Mouse (Mus musculus): ENCODE measurements around the gene Golga7b.

Gene Golga7b

DNA sequence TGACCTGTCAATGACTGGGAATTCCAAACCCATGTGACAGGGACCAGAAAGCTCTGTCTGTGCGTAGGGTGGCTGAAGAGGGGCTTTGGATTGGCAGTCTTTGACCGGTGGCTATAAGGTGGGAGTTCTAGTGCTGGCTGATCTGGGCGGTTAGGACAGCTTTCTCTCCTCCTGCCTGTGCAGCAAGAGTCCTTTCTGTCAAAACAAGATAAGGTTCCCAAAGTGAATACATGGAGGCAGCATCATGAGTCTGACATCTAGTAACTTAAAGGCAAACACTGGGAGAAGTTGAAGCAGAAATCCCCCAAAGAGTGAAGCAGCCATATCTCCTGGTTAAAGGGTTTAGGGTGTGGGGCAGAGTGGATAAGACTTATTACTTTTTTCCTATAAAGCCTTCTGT lies at the start of gene Golga7b:
Golga7b (plus strand) TSS at position 56 of the 400 bp plus-strand sequence.
- no peak for DNase-seq (ENCODE audit: low spot score in 2 of 2)

DNA sequence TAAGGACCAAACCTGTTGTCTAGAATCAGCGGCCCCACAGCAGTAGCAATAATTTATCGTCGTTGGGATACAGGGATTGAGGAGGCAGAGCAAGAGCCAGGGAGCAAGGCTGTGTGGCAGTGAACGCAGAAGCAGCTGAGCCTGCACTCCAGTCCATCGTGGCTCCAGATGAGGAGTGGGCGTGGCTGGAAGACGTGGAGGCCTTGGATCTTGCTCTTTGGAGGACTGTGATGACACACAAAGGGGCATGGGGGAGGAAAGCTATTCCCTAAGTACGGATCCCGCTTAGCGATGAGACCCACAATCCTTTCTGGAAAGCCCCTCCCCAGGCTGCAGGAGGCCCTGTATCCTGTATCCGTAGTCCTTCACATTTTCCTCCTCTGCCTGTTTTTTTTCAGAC lies 49.3 kb upstream of the Golga7b start:
- DNase-seq (ENCODE audit: low spot score in 2 of 2): no peak

DNA sequence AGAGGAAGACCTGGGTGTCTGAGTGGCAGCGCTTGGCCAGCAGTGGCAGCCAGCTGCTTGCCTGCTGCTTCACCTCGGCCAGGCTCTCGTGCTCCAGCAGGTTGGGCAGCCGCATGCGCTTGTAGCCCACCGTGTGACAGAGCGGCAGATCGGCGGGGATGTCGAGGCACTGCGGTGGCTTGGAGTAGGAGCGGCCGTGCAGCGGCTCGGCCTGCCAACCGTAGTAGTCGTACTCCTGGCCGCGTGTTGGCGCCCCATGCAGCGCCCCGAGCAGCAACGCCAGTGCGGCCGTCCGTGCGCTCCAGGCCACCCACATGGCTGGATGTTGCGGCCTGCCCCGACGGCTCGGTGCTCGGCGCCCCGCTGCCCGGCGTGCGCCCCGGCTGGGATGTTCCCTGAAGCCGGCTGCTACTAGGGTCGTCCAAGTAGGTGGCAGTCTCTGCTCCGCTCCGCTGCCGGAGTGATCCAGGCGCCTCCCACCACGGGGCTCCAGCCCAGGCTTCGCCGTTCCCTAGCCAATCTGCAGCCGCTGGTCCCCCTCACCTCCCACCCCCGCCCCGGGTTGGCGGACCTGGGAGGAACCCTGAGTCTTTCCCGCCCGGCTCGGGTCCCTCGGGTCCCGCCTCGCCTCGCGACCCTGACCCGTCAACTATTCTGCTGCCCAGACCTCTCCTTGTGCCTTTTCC lies 45.5 kb upstream of the Golga7b start, which contains the start of gene Sfrp5:
Sfrp5 (minus strand) TSS at position 557 of the 686 bp plus-strand sequence.
- DNase-seq (ENCODE audit: low spot score in 2 of 2): no peak

DNA sequence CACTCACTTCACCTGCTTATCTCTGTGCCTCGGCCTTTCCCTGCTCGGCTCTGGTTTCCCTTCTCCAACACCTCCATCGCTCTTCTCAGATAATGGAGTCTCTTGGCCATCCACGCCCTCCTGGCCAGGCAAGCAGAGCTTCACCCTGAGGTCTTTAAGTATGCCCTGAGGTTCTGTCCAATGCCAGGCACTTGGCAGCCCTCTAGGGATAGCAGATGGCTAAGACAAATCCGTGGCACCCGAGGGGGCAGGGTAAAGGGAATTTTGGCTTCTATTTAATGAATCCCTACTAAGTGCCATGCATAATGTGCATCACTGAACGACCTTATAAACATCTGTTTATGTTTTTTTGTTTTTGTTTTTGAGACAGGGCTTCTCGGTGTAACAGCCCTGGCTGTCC lies 44.9 kb upstream of the Golga7b start:
- DNase-seq (ENCODE audit: low spot score in 2 of 2): no peak

DNA sequence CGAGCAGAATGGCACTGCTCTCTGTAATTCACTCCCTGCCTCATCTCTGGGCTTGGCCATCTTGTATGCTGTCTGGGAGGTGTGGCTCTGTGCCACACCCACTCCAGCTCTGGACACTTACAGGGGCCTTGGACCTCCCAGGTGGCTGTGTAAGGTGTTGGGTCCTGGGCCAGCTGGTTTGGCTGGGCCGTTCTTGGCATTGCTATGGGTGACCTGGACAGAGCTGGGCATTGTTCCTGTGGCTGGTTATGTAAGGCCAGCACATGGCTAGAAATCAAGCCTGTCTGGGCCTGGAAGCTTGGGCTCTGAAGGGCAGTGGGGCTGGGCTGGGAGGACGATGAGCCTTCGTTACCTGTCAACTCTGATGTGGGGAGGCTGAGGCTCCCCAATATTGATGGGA lies 43.1 kb upstream of the Golga7b start:
- DNase-seq (ENCODE audit: low spot score in 2 of 2): no peak

DNA sequence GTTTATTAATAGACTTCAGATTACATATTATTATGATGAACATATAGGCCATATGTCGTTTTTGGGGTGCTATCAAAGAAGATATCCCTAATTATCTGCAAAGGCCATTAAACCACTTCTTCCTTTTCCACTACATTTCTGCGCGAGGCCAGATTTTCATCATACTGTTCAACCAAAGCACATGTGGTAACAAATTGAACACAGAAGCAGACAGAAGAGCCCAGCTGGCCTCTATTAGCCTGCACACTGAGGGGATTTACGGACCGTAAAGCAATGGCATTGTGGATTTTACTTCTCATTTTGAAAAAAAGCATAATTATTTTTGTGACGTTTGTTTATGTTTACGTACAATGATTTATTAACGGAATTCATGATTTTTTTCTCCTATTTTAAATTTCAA lies 42.2 kb upstream of the Golga7b start:
- no peak for DNase-seq (ENCODE audit: low spot score in 2 of 2)

DNA sequence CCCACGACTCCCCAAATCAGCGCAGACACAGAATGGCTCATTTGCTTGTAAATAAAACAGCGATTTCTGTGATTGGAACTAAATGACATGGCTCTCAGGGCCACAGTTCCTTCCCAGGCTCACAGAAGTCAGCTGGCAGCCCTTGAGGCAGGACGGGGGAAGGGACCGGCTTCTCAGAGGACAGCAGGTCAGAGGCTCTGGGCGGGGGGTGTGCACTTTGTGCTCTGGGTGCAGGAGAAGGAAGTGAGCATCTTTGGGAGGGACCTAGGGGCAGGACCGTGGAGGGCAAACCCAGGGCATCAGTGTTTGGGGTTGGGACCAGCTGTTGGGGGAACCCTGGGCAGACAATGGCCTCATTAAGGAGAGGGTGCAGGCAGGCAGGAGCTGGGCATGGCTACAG lies 37.9 kb upstream of the Golga7b start:
- DNase-seq (ENCODE audit: low spot score in 2 of 2): no peak

DNA sequence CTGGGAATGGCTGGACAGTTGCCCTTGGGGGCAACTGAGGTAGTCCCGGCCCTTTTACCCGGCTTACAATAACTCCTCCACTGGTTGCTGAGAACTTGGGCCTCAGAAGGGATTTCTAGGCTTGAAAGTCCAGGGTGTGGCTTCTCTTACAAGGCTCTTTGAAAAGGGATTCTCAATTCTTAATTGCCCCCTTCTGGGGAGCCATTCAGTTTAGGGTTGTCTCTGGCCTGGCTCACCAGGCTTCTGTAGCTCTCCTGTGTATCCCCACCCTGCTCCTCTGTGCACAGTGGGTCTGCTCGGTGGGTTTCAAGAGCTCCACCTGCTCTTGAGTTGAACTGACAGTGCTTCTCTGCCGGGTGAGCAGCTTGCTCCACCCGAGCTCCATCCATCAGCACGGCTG lies 37.4 kb upstream of the Golga7b start:
- DNase-seq (ENCODE audit: low spot score in 2 of 2): no peak

DNA sequence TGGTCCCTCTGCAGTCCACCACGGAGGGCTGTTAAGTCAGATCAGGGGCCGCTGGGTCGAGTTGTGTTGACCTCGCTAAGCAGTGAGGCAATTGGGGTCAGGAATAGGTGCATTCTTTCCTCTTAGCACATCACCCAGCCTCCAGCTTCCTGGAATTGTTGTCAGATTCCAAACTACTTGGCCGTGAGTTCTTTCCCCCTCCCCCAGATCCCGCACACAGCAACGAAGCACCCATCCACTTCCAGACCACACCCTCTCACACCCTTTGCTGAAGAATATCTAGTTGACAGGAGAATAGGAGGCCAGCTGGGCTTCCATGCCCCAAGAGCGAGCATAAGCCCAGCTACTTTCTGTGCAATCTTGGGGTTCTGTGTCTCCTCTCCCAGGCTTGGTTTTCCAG lies 35.4 kb upstream of the Golga7b start:
- no peak for DNase-seq (ENCODE audit: low spot score in 2 of 2)

DNA sequence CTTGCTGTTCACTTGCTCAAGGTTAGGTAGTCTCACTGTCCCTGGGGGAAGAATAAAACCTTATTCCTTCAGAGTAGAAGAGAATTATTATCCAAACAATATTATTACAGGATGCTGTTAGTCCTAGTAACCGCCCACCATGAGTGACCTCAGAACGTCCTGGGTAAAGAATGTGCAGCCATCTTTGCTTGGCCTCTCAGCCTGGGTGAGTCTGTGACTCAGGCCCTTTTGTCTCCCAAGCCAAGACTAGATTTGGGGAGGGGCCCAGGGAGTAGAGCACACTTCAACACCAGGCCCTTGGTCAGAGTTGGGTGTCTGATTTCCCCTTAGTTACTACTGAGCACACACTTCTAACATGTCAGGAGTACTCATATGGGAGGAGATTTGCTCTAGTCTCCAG lies 32.8 kb upstream of the Golga7b start:
- no peak for DNase-seq (ENCODE audit: low spot score in 2 of 2)

DNA sequence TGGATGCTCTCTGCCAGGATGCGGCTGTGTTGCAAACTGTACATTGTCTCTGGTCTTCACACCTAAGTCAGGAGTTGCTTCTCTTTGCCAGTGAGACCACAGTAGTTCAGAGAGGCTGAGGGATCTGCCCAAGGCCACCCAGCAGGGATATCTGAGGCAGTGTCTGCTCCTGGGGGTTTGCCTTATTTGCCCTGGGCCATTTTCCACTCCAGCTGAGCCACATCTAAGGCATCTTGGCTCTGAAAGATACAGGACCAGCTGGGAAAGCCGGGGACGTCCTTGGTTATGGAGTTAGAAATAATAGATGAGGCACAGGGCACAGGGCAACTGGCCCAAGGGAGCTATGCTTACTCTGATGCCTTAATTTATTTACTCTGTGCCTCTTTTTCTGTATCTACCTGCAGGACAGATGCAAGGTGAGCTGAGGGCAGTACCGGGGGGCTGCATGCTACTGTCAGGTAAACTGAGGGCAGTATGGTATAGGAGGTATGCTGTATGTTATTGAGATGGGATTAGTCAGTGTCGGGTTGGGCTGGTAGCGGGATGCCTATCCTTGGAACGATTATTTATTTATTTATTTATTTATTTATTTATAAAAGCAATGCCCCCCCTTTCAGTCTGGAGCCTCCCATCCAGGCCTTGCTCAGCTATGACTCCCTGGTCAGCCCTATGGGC lies 30.5 kb upstream of the Golga7b start:
- DNase-seq (ENCODE audit: low spot score in 2 of 2): no peak

DNA sequence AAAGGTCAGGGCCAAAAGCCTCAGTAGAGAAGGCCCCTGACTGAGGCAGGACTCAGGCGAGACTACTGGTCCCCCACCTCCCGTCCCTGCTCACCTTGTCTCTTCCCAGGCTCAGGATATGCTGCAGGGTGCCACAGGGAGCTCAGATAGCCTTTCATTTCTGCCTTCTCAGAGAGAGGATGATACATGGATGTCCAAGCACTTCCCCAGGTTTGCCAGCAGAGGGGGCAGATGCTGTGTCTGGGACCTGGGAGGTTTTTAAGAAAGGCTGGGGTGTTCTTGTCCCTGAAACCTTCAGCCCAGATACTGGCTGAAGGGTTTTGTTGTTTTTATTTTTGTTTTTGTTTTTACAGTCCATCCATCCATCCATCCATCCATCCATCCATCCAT lies 30.0 kb upstream of the Golga7b start:
- DNase-seq (ENCODE audit: low spot score in 2 of 2): peak in 1 of 2 experiments; percentile 39

DNA sequence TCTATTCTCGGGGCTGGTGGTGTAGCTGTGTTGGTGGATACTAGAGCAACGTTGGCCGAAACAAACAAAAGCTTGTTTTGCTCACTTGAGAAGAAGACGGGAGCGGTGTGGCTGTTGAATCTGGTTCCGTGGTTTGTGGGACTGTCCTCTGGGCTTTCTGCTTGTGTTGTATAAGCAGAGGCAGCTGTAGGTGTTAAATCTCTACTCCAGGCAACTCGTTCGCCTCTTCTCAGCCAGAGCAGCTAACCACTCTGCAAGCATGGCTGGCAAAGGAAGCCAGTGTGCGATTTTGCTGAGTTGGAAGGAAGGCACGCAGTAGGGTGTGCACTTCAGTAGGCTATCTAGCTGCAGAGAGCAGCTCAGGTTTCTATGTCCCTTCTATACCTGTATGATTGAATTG lies 20.9 kb upstream of the Golga7b start:
- DNase-seq (ENCODE audit: low spot score in 2 of 2): no peak

DNA sequence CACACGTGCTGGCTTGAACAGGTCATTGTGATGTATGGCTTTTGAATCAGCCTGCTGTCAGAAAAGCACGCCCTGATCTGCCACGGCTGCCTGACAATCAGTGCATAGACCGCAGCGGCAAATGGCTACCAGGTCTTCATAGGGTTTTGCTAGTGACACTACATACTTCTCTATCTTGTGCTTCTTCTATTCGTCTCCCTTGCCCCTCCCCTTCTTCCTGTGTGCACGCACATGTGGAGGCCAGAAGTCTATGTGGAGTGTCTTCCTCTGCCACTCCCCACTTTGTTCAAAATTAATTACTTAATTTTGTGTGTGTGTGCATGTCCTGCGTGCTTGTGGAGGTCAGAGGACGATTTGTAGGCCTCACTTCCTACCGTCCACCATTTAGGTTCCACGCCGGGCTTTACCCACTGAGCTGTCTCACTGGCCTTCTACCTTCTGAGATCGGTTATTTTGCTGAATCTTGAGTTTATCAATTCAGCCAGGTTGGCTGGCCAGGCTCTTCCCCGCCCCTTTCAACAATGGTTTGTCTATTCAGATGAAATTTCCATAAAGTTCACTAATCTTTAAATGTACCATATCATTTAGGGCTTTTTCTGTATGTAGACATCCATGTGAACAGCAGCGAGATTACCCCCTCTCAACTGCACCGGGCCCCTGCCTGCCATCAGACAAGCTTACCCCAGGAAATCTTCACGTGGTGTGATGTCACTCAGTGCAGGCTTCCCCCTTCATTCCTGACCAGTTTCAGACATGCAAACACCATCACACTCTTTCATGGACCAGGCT lies 17.7 kb upstream of the Golga7b start:
- no peak for DNase-seq (ENCODE audit: low spot score in 2 of 2)

DNA sequence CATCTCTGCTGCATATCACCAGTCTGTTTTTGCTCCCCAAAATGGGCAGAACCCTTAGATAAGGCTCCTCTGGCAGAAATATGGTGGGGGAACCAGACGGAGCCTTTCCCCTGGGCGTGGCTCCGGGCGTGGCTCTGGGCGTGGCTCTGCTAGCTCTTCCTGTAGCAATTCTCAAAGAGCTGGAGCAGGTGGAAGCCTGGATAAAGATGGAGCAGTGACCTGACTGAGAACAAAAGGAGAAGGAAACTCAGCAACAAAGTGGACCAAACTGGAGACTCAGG lies 17.1 kb upstream of the Golga7b start:
- no peak for DNase-seq (ENCODE audit: low spot score in 2 of 2)

DNA sequence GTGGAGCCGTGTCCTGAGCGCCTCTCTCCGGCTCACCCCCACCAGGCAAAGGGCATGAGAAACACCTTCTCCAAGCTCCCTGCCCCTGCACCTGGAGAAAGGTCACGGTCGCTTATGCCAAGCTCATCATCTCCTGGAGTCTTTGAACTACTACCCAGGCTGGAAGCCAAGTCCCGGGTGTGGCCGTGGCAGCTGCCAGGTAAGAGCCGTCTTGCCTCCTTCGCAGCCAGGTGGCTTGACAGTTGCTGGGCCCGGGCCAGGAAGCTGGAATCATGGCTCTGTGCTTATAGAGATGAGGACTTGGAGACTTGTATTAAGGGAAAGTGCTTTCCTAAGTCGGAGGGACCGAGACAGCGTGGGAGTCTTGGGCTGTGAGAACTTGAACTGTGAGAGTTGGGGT lies 16.4 kb upstream of the Golga7b start:
- DNase-seq (ENCODE audit: low spot score in 2 of 2): no peak

DNA sequence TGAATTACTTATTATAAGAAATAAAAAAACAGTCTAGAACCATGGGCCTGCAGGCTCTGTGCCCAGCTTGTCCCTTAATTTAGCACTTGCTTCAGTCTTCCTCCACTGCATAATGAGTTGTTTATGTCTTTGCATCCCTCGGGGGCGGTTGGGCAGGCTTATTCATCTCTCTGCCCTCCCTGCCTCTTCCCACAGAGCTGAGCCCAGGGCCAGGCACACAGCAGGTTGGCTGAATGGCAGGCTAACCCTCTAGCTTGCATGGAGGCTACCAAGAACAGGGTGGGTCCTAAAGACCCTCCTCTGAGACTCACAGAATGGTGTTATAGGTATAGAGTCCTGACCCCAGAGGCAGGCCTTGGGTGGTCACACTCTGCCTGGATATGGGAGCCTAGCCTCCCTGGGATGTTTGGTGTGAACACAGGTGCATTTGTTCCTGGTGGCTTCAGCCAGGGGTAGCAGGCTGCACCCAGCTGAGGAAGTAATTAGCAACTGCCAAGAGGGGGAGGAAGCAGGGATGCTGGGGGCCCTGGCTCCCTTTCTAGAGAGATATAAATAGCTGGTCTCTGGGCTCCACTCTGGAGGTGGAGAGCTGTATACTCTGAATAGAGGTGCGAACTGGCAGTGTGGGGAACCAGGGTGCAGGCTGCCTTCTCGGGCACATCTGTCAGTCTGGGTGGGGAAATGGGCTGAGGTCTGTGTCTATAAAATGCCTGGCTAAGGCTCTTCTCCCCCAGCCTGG lies 9.6 kb upstream of the Golga7b start:
- peak in 1 of 2 experiments; percentile 33 for DNase-seq (ENCODE audit: low spot score in 2 of 2)

DNA sequence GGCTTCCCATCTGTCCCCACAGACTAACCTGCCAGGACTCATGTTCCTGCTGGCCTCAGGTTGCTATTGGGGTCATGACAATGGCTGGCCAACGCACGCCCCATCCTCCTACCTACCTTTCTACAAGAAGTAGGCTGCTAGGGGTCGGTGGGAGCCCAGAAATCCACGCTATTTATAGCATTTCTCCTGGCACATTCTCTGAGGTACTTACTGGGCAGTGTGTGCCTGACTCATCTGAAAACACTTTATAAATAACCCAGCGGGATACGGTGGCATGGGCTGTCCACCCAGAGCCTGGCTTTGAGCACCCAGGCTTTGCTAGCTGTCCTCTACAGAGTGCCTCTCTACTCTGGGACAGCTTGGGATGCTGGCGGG lies 9.0 kb upstream of the Golga7b start:
- no peak for DNase-seq (ENCODE audit: low spot score in 2 of 2)

DNA sequence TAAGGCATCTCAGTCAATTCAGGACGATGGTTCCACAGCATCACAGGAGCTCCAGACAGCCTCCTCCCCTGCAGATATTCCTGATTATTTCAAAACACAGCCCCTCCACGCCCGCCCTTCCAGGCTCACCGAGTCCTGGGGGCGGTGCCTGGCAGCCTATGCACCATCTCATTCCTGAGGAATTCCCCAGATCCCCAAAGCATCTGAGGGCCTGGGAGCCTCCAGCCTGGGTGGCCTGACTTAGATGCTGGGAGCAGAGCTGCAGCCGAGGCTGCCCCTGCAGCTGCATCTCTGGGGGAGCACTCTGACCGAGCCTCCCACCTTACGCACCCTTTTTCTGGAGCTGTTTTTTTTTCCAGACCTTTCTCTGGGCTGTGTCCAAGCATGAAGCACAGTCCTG lies 6.5 kb upstream of the Golga7b start:
- no peak for DNase-seq (ENCODE audit: low spot score in 2 of 2)

DNA sequence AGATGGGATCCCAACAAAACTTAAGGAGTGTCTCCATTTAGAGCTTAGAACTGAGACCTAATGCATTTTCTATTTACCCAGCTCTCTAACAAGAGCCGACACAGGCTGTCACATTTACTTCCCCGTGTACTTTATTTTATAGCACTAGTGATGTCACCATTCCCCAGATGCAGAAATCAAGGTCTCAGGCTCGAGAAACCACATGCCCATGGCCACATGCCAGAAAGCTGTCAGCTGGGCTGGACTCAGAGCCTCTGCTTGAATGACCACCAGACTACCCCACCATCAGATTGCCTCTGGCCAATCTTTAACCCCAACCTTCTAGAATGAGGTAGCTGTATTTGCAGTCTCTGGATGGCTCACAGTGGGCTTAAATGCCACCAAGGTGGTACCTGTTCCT lies 4.0 kb upstream of the Golga7b start:
- no peak for DNase-seq (ENCODE audit: low spot score in 2 of 2)

DNA sequence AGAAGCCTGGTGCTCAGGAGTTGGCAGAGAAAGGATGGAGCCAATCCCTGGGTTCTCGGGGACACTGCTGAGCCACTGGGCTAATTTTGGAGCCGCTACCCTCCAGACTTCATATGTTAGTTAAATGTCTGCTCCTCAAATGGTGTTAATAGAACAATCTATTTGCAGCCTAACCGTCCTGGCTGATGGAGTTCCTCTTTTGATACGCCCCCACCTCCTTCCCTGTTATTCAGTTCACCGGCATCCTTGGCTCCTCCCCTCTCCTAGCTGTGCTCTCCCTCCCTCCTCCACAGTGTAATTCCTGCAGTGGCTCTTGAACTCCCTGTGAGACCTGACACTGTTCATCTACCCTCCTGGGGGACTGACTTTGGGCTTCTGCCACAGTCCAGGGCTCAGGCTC lies 748 bp upstream of the Golga7b start:
- no peak for DNase-seq (ENCODE audit: low spot score in 2 of 2)
